Mouse (Mus musculus): Measurements from ENCODE around the gene Macf1.

Macf1 gene

DNA sequence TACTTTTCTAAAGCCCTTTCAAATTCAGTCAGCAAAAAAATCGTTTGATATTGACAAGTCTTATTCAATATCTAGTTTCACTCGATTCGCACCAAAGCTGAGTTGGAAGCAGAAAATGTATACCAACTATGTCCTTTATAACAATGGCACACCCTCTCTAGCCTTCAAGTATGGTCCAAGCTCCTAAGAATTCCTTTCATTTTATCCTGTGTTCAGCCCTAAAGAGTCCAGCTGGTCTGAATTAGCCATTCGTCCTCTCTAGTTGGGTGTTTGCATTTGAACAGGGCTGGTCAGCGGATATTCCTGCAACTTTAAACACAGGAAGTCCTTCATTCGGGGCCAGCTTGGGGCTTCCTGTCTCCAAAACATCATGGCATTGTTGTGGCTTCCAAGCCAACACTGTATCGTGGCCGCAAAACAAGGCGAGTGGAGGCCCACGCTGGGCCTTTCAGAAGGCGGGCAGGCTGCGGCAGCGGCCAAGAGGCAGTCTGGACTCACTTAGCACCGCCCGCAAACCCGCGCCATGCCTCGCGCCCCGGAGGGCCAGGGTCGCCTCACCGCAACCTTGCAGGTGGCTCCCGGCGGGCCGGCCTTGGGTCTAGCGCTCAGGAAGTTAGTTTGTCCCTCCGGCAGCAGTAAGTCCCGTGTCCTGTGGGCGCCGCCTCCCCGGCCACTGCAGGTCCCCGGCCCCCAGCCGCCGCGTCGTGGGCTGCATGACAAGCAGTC is 273.0 kb downstream of the Macf1 start:
- DNase-seq (ENCODE audit: low spot score in 2 of 2) = peak; percentile 57 to 72

DNA sequence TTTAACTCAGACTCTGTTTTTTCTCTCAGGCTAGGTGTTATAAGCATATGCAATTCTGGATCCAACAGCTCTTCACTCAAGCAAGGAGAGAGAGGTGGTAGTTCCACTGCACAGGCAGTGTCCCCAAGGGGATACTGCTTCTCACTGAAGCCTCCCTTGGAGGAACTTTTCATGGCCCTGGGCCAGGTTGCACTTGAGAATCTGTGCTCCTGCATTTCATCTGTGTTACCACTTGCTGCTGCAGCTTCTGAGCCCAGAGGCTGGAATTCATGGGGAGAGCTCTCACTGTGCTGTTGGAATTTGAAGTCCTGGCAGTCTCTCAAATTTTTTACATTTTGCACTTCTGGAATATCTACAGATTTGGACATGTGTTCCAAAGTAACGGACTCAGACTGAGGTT is 274.4 kb downstream of the Macf1 start:
- DNase-seq (ENCODE audit: low spot score in 2 of 2) = peak in 1 of 2 experiments; percentile 47

DNA sequence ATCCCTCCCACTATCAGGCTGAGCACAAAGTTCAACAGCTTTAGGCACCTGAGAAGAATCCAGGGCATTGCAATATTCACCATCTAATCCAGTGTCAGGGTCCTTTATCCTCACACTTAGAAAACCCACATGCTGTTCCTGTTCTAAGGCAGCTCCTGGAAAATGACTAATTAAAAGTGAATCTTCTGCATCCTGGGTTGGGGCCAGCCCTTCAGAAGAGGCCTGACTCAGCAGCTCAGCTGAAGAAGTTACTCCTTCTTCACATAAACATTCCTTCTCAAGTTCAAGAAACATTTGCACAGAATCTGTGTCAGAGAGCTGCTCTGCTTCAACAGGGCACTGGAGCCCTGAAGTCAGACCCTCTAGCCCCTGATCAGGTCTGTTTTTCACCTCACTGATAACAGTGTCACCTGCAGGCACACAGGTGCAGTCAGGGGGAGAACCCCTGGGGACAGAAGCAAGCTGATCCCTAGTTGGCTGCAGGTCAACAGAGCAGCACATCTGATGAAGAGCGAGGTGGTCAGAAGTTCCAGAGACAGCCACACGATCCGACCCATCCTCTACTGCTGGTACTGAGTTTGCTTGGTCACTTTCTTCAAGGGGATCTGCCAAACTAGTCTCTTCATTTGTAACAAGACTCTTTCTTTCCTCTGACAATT is 275.0 kb downstream of the Macf1 start:
- DNase-seq (ENCODE audit: low spot score in 2 of 2) = no peak

DNA sequence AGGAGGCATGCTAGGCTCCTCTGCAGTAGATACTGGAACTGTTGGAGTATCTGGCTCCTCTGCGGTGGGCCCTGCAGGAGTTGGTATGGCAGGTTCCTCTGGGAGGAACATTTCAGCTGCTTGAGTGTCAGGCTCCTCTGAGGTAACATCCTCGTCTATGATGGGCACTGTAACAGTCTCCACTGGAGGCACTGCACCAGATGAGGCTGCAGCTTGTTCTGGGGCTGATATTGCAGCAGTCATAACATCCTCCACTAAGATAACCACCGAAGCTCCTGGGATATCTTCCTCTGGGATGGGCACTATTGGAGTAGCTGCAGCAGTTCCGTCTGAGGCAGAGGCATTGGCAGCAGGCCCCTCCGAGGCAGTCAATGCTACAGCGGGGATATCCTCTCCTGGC is 276.4 kb downstream of the Macf1 start:
- DNase-seq (ENCODE audit: low spot score in 2 of 2) = no peak

DNA sequence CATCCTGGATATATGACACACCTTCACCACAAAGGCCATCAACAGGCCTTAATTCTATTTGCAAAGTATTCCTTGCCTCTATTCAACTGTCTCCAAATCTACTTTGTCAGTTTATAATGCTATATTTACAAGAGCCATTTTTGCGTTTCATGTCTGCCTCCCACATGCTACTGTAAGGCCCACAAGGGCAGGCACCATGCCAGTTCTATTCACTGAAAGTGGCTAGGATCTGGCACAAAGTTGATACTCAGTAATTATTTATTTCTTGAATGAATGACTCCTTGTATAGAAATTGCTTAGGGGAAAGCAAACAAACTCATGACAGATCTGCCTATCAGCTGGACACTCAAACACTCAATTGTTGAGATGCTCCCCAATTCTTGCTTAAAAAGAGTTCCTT is 280.1 kb downstream of the Macf1 start:
- peak in 1 of 2 experiments; percentile 66 for DNase-seq (ENCODE audit: low spot score in 2 of 2)

DNA sequence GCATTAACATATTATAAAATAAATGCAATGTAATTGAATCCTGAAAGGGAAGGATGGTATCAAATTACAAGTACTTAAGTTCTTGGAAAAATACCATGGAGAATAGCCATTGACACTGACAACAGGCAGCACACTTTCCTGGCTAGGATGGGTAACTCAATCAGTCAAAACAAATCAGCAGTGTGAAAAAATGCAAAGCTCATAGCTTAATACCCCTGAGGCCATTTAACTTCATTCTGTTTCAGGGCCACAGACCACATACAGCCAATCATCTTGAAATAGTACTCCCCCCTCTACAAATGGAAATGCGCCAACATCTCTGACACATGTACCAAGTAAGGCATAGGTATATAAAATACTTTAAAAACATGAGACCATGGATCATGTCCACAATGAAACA is 281.9 kb downstream of the Macf1 start:
- no peak for DNase-seq (ENCODE audit: low spot score in 2 of 2)

DNA sequence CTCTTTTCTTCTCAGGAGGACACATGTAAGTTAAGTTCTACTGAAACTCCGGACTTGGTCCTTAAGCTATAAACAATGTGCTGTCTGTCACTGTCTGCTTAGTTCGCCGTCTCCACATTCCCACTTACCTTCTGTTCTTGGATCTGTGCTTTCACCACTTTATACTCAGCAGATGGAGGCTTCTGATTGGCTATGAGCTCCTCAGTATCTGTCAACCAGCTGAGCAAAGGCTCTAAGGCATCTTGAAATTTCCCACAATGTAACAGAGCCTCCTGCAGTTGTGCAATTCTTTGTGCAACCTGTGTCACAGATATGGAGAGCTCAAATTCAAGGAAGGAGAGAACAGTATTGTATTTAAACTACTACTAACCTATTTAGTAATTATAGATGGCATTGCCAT is 282.9 kb downstream of the Macf1 start:
- DNase-seq (ENCODE audit: low spot score in 2 of 2) = peak in 1 of 2 experiments; percentile 63

DNA sequence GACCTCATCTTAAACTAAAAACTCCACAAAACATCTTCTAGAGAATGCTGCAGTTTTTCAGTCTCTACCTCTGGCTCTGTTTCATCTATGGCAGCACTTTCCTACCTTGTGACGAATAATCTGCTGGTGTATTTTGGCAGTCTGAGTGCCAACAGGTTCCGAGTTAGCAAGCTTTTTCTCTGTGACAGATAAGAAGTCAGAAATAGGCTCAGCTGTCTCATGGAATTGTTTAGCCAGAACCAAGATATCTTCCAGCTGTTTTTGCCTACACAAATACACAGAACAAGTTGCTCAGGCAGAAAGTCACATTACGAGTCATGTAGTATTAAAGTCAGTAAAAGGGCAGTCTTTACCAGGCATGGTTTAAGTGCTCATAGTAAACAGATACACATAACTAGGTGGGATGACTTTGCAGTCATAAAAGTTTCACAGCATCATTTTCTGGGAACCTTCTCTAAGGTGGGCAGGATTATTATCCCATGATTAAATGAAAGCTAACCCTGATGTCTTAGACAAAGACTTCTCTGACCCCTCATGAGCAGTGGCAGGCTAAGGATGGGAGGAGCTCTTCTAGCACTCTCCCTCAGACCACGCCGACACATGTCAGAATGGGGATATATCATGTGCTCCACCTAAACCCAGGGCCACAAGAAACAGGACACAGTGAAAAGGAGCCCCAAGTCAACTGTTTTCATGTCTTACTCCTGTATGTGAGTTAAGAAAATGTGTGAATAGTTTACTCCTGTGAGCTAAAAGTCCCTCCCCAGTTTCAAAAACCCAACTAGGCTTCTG is 286.3 kb downstream of the Macf1 start:
- DNase-seq (ENCODE audit: low spot score in 2 of 2) = no peak

DNA sequence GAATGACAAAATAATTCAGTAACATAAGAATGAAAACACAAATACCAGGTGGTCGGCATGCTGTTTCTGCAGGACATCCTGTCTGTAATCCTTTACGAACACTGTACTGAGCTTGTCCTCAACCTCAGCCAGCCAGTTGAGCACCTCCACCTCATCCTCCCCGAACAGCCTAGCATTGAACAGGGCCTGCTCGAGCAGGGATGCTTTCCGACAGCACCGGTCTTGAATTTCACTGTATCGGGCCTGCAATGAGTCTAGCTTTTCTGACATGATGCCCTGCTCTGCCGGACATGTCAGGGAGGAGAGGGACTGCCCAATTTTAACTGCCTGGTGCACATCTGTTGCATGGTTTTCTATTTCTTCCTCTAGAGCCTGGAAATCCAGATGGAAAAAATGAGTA is 287.1 kb downstream of the Macf1 start:
- DNase-seq (ENCODE audit: low spot score in 2 of 2) = no peak

DNA sequence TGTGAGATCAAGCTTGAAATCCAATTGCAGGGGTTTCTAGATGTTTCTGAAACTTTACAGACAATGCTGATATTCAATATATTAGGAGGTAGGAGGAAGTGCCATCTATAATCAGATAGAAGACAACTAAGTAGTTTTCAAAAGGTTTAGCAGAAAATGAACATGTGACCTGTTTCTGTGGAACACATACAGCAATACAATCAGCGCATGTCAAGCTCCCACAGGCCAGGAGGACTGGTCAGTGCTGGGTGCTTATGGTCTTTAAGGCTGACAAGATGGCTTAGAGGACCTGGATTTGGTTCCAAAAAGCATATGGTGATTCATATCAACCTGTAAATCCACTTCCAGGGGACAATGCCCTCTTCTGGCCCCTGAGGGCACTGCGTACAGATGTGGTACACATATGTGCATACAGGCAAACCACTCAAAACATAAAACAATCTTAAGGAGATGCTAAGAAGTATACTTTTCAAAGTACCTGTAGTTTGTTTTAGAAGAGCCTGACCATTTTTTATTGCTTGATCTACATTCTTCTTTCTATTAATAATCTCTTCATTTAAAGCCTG is 288.6 kb downstream of the Macf1 start:
- DNase-seq (ENCODE audit: low spot score in 2 of 2) = no peak

DNA sequence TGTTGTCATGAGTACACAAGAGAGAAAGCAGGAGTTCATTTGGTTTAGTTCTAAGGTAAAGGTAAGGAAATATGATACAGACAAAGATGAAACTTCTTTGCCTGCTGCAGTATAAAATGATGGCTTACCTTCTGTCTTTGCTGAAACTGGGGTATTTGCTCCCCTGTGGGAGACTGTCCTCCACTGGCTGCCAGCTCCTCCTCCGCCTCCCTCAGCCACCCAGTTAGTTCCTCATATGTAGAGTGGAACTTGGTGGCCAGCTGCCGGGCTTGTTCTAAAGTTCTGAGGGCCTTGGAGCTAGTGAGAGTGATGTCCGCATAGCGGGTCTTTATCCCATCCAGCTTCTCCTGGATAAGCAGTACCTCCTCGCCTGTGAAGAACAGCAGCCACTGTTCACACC is 289.3 kb downstream of the Macf1 start:
- DNase-seq (ENCODE audit: low spot score in 2 of 2) = peak in 1 of 2 experiments; percentile 42

DNA sequence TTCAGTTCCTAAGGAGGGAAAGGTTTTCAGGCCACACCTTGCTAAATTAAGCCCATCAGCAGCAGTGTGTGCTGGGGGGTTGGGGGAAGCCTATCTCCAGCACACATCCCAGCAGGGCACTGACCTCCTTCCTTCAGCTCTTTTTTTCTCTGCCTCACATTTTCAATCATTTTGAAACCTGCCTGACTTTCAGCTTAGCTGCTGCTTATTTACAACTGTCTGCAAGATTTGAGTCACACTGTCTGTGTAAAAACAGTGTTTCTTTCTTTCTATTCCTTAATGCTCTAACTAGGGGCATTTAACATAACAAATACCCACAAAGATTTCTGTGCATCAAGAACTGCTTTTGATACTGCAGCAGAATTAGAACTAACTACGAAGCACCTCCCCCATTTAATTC is 289.9 kb downstream of the Macf1 start:
- no peak for DNase-seq (ENCODE audit: low spot score in 2 of 2)

DNA sequence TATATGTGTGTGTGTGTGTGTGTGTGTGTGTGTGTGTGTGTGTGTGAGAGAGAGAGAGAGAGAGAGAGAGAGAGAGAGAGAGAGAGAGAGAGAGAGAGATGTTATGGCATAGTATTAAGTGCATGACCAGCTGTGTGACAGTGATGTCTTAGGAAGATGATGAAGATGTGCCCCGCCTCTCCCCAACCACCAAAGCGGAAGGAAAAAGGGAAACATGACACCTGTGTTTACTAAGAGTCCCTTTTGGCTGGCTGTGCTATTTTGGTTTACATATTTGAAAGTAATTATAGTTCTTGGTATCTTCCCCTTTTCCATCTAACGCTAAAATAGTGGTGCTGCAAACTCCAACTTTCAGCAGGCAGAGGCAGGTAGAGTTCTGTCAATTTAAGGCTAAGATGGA is 291.2 kb downstream of the Macf1 start:
- no peak for DNase-seq (ENCODE audit: low spot score in 2 of 2)

DNA sequence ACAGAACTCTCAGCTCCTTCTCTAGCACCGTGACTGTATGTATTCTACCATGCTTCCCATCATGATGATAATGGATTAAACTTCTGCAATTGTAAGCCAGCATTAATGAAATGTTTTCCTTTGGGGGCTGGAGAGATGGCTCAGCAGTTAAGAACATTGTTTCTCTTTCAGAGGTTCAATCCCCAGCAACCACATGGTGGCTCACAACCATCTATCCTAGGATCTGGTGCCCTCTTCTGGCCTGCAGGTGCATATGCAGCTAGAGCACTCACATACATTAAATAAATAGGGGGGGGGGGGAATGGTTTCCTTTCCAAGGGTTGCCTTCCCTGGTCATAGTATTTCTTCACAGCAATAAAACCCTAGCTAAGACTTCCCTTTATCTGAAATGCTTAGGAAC is 292.0 kb downstream of the Macf1 start:
- no peak for DNase-seq (ENCODE audit: low spot score in 2 of 2)

DNA sequence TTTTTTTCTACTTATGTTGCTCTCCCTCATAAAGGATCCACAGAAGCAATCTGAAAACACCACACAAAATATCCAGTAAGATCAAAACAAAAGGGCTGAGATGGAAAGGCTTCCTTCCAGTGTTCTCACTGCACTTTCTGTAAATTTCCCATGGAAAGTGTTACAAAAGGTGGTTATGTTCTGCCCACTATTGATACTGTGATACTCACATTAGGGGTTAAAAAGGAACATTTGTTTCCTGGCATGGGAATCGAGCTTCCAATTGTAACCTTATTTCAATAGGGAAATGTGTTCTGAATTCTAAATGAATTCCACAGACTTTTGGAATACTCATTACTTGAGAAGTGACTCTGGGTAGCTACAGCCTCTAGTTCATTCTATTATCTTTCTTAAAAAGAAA is 299.1 kb downstream of the Macf1 start:
- no peak for DNase-seq (ENCODE audit: low spot score in 2 of 2)

DNA sequence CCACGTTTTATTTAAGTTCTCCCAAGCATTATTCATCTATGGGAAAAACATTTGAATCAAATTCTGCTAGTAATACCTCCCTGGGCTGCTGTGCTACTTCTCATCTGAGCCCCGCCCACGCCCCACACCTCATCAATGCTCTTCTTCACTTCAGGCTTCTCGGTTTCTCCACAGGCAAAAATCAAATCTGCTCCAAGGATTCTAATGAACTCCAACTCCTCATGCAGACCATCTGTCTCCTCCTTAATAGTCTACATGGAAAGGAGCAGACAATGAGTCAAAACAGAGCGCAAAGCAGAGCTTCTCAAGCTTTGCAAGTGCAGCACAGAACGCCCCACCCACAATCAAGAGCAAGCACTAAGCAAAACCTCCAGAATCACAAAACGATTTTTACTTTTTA is 301.0 kb downstream of the Macf1 start:
- no peak for DNase-seq (ENCODE audit: low spot score in 2 of 2)

DNA sequence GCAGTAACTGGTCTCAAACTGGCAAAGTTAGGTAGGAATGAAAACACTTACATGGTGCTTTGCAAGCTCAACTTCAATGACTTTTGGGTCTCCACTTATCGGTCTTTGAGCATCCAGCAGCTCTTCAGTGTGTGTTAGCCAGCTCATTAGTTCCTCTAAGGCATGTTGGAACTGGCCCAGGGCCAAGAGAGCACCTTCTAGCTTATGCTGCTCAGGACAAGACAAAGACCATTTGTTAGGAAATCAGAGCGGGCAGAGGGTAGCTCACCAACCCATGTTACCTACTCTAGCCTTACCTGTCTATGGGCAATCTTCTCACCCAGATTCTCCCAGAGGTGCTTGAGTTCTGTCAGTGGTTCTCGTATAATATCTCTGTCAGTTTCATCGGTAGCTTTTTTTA is 302.1 kb downstream of the Macf1 start:
- DNase-seq (ENCODE audit: low spot score in 2 of 2) = no peak

DNA sequence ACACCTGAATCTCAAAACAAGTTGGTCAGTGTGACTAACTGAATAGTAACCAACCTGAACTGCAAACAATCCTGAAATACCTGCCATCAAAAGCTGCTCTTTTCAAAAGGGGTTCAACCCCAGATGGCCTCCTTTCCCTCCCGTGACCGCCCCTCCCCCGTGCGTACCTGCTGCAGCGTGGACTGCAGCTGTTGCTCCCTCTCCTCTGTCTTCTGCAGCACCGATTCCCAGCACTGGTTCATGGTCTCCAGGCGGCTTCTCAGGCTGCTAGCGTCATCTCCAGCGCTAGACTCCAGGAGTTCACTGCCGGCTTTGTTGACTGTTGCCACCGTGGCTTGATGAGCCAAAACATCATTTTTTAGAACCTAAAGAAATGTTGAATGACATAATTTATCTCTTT is 302.6 kb downstream of the Macf1 start:
- DNase-seq (ENCODE audit: low spot score in 2 of 2) = no peak

DNA sequence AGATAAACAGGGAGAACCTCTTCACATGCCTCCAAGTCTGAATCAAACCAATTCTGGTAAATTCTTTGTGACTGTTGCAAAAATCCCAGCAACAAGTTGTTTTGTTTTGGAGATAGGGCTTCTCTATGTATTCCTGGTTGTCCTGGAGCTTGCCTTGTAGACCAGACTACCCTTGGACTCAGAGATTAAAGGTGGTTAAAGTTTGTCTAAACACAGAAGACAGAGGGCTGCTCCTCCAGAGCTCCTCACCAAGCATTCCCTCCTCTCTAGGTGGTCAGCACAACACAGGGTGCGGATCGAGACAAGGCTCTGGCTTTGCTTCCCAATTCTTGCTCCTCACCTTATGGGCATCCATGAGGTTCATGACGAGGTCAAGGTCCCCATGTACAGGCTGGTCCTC is 308.1 kb downstream of the Macf1 start:
- no peak for DNase-seq (ENCODE audit: low spot score in 2 of 2)

DNA sequence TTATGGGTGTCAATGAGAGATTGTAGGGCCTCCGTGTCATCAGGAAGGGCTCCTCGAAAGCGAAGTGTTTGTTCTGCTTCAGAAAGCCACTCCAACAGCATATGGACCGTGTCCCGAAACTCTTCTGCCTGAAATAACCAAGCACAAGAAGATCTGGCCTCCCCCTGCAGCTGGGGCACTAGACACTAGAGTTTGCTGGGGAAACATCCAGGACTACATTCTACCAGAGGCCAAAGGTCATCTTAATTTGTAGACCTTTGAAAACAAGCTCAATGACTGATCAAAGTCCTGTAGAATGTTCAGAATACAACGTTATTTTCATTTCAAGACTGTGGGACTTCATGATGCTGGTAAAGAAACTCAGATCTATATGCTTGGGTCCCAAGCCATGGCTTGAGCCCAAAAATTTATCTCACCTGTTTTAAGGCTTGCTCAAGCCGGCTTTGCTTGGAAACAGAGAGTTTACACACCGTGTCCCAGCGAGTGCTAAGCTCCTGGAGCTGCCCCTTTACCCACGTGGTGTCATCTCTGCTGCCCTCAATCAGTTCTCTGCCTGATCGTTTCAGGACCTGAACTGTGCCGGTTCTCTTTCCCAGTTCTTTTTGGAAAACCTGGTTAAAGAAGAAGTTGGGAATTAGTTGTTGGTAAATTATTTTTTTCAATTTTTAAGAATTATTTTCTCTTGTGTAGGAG is 309.7 kb downstream of the Macf1 start:
- no peak for DNase-seq (ENCODE audit: low spot score in 2 of 2)

DNA sequence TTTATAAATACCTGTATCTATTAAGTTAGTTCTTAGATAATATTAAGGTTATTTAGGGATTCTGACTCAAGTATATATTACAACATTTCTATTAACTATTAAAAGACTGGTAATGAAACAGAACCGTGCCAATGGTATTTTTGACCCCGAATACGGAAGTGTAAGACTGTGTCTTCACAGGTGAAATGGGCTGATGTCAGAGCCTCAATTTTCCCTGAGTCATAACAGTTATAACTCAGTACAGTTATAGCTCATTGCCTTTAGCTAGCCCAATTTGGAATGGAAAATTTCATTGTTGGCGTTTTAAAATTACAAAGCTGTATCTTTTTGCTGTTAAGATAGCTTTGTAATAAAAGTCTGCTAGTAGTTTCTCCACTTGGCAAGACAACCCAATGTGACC is 320.6 kb downstream of the Macf1 start:
- no peak for DNase-seq (ENCODE audit: low spot score in 2 of 2)

DNA sequence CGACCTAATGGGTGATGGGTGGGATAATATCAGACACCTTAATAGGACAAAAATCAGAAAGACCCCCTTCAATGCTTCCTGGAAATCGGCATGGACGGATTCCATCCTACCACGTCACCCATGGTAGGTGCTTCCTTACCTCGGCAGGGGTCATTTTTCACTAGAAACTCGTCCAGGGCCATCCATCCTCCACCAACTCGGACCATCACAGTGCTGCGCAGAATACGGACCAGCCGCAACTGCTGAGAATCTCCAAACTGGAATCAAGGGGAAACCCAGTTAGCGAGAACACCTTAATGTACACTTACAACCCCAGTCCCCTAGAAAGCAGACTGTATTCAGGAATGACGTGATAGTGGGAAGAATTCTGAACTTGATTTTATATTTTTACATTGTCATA is 323.4 kb downstream of the Macf1 start:
- peak in 1 of 2 experiments; percentile 10 for DNase-seq (ENCODE audit: low spot score in 2 of 2)

Measured in right cerebral cortex, postnatal 10 days (tissue).